Mouse (Mus musculus) thymus, postnatal 25 days (tissue): ENCODE measurements around the gene Tmcc1.

ENCODE experiments used
- DNase-seq: peaks from one replicate; pipeline ENCODE4 v3.0.0; 2022

Tmcc1 gene

GRCm38 (mm10) chr6:116009426-116009825 lies 183.9 kb downstream of the Tmcc1 start:
- DNase-seq = no peak

- DNase-seq = peak; percentile 78
Observed at GRCm38 (mm10) chr6:116007561-116008173, 185.6 kb downstream of the Tmcc1 start.

- no peak for DNase-seq
Observed at GRCm38 (mm10) chr6:116006731-116007130, 186.6 kb downstream of the Tmcc1 start.

GRCm38 (mm10) chr6:116005959-116006288 lies 187.4 kb downstream of the Tmcc1 start:
- no peak for DNase-seq

- DNase-seq = no peak
Observed at GRCm38 (mm10) chr6:116005275-116005958, 187.9 kb downstream of the Tmcc1 start.

- no peak for DNase-seq
Observed at GRCm38 (mm10) chr6:116004716-116005115, 188.6 kb downstream of the Tmcc1 start.

- no peak for DNase-seq
Observed at GRCm38 (mm10) chr6:116004069-116004468, 189.2 kb downstream of the Tmcc1 start.

- DNase-seq = no peak
Observed at GRCm38 (mm10) chr6:116003516-116003915, 189.8 kb downstream of the Tmcc1 start.

GRCm38 (mm10) chr6:116002311-116003104 lies 190.8 kb downstream of the Tmcc1 start:
- no peak for DNase-seq

- no peak for DNase-seq
Observed at GRCm38 (mm10) chr6:116000851-116001250, 192.4 kb downstream of the Tmcc1 start.

GRCm38 (mm10) chr6:115999227-115999626 lies 194.1 kb downstream of the Tmcc1 start:
- DNase-seq = no peak

GRCm38 (mm10) chr6:115998758-115999157 lies 194.5 kb downstream of the Tmcc1 start:
- DNase-seq = no peak

GRCm38 (mm10) chr6:115997726-115998311 lies 195.5 kb downstream of the Tmcc1 start:
- DNase-seq = no peak

- DNase-seq = peak; percentile 77
Observed at GRCm38 (mm10) chr6:115996171-115996851, 197.0 kb downstream of the Tmcc1 start.

- DNase-seq = peak; percentile 51
Observed at GRCm38 (mm10) chr6:115995531-115995941, 197.8 kb downstream of the Tmcc1 start.

- peak; percentile 97 for DNase-seq
Observed at GRCm38 (mm10) chr6:115994877-115995520, 198.3 kb downstream of the Tmcc1 start, which contains the start of gene Plxnd1. TSS of gene Plxnd1 (minus strand) at chr6:115995005.

- DNase-seq = no peak
Observed at GRCm38 (mm10) chr6:115994146-115994876, 199.0 kb downstream of the Tmcc1 start.

GRCm38 (mm10) chr6:115993463-115994145 lies 199.7 kb downstream of the Tmcc1 start:
- DNase-seq = peak; percentile 61

- DNase-seq = peak; percentile 46
Observed at GRCm38 (mm10) chr6:115992981-115993380, 200.3 kb downstream of the Tmcc1 start.

GRCm38 (mm10) chr6:115991881-115992620 lies 201.2 kb downstream of the Tmcc1 start:
- peak; percentile 42 for DNase-seq
